Mouse (Mus musculus): Measurements from ENCODE around the gene Zbtb16. TPM values are rescaled to one million over a fixed set of nuclear protein-coding genes. Genes with fewer than 3 reads are reported as not detected.
A peak's percentile ranks its signal among the peaks of the same experiment; 100 is the strongest.

Gene Zbtb16
- polyA plus RNA-seq, 1 experiment: 1.8 TPM

GRCm38 (mm10) chr9:48740732-48741255, 95.2 kb downstream of the Zbtb16 start:
- no peak for TF ChIP-seq CTCF (IDR thresholded peaks at IDR 0.05; ENCODE audit: extremely low read depth, insufficient read length, insufficient replicate concordance, low read depth, low read length)
- no peak for TF ChIP-seq POLR2A (IDR thresholded peaks at IDR 0.05; ENCODE audit: low read depth, low read length)
- WGBS: 40% methylated on average over 4 of the region's 4 CpGs
- Histone ChIP-seq H3K36me3 (ENCODE audit: control insufficient read depth, insufficient read depth, low read length) (no peaks in the 10 kb centered on the region), H3K27me3 (ENCODE audit: control insufficient read depth, insufficient read depth, low read length) (no peaks in the 10 kb centered on the region), H3K4me3 (ENCODE audit: low read depth, low read length) (no peak overlapping the region), H3K27ac (ENCODE audit: insufficient read depth, low read depth, low read length) (peak overlapping the region; percentile 55; the same call in 1 of the 2 replicates), H3K4me1 (ENCODE audit: control insufficient read depth, insufficient read depth, insufficient read length, low read length) (peaks cover 25% of the 10 kb centered on the region)

GRCm38 (mm10) chr9:48740098-48740505, 95.9 kb downstream of the Zbtb16 start:
- TF ChIP-seq POLR2A (IDR thresholded peaks at IDR 0.05; ENCODE audit: low read depth, low read length) (no peak), CTCF (IDR thresholded peaks at IDR 0.05; ENCODE audit: extremely low read depth, insufficient read length, insufficient replicate concordance, low read depth, low read length) (no peak)
- no peak overlapping the region for H3K4me3 ChIP-seq (ENCODE audit: low read depth, low read length)
- no peaks in the 10 kb centered on the region for H3K36me3 ChIP-seq (ENCODE audit: control insufficient read depth, insufficient read depth, low read length)
- H3K4me1 ChIP-seq (ENCODE audit: control insufficient read depth, insufficient read depth, insufficient read length, low read length): peaks cover 27% of the 10 kb centered on the region
- no peaks in the 10 kb centered on the region for H3K27me3 ChIP-seq (ENCODE audit: control insufficient read depth, insufficient read depth, low read length)
- peak overlapping the region; percentile 78 for H3K27ac ChIP-seq (ENCODE audit: insufficient read depth, low read depth, low read length)
- WGBS: 2% methylated on average over 11 of the region's 11 CpGs

DNA sequence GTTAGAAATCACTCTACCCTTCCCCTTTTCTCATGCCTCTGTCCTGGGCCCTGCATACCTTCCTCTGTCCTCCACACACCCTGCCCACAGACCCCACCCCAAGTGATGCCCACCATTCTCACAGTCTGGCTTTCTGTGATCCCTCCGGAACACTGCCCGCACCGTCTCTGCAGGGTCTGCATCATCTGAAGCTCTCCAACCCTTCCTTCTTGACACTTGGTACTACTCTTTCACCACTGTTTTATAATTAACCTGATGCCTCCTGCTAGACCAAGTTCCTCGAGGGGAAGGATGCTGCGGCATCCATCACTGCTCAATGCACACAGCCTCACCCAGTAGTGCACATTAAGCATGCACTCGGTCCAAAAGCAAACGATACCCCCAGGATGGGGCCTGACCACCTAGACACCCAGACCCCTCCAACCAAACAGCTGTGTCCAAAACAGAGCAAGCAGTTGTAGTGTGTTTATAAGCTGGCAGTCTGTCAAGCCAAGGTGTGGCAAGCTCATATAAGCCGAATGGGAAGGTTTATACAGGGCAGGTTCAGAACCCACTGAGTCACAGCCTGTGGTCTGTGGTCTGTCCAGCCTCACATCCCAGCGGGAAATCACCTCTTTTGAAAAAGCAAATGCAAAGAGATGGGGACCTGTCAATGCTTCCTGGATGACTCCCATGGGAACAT, 97.1 kb downstream of the Zbtb16 start:
- Histone ChIP-seq H3K4me1 (ENCODE audit: control insufficient read depth, insufficient read depth, insufficient read length, low read length) (peaks cover 20% of the 10 kb centered on the region), H3K36me3 (ENCODE audit: control insufficient read depth, insufficient read depth, low read length) (no peaks in the 10 kb centered on the region), H3K27me3 (ENCODE audit: control insufficient read depth, insufficient read depth, low read length) (no peaks in the 10 kb centered on the region), H3K27ac (ENCODE audit: insufficient read depth, low read depth, low read length) (peak overlapping the region; percentile 78), H3K4me3 (ENCODE audit: low read depth, low read length) (no peak overlapping the region)
- 60% methylated on average over 9 of the region's 9 CpGs for WGBS
- no peak for TF ChIP-seq CTCF (IDR thresholded peaks at IDR 0.05; ENCODE audit: extremely low read depth, insufficient read length, insufficient replicate concordance, low read depth, low read length)
- TF ChIP-seq POLR2A (IDR thresholded peaks at IDR 0.05; ENCODE audit: low read depth, low read length): no peak

DNA sequence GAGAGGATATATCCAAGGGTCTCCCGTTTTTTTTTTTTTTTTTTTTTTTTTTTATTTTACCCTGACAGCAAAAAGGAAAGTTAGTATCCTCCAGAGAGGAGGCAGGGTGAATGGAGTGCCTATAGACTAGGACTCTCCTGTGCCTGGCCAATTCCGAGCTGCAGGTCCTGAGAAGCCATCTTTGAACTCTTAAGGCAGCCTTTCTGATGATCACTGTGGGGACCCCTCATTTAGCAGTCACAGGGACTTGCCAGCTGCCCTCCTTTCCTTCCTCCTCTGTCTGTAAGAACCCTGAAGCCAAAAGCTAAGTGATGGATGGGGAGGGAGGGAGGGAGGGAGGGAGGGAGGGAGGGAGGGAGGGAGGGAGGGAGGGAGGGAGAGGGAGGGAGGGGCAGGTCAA, 98.1 kb downstream of the Zbtb16 start:
- WGBS: 38% methylated on average over 2 of the region's 2 CpGs
- Histone ChIP-seq H3K4me3 (ENCODE audit: low read depth, low read length) (no peak overlapping the region), H3K27ac (ENCODE audit: insufficient read depth, low read depth, low read length) (peak overlapping the region; percentile 80), H3K4me1 (ENCODE audit: control insufficient read depth, insufficient read depth, insufficient read length, low read length) (peaks cover 20% of the 10 kb centered on the region), H3K36me3 (ENCODE audit: control insufficient read depth, insufficient read depth, low read length) (no peaks in the 10 kb centered on the region), H3K27me3 (ENCODE audit: control insufficient read depth, insufficient read depth, low read length) (no peaks in the 10 kb centered on the region)
- TF ChIP-seq CTCF (IDR thresholded peaks at IDR 0.05; ENCODE audit: extremely low read depth, insufficient read length, insufficient replicate concordance, low read depth, low read length) (no peak), POLR2A (IDR thresholded peaks at IDR 0.05; ENCODE audit: low read depth, low read length) (no peak)

DNA sequence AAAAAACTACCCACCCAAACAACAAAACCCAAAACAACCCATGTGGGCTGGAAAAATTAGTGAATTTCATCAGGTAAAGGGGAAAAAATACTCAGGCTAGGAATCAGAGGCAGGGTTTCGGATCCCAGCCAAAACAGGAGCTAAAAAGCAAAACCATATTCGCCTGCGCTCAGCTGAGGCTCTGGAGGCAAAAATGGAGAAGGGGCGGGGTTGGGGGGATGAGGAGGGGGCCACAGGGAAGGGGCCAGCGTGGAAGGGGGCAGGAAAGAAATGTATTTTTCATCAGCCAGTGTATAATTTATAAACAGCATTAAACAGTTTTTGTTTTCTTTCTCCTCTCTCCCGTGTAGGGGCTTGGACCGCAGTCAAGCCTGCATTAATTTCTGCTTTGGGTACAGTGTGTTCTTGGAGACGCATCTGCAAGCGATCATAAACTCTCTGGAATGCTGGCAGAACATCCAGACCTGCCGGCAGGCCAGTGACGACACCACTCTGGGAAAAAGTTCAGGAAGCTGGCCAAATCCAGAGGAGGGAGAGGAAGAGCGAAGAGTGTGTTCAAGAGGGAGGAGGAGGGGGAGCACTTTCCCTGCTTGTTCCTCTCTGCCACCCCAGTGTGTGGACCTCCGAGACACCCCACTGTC, 98.7 kb downstream of the Zbtb16 start:
- H3K36me3 ChIP-seq (ENCODE audit: control insufficient read depth, insufficient read depth, low read length): no peaks in the 10 kb centered on the region
- H3K27me3 ChIP-seq (ENCODE audit: control insufficient read depth, insufficient read depth, low read length): no peaks in the 10 kb centered on the region
- H3K4me1 ChIP-seq (ENCODE audit: control insufficient read depth, insufficient read depth, insufficient read length, low read length): peaks cover 20% of the 10 kb centered on the region
- peak overlapping the region; percentile 88 for H3K27ac ChIP-seq (ENCODE audit: insufficient read depth, low read depth, low read length)
- WGBS: 14% methylated on average over 13 of the region's 13 CpGs
- TF ChIP-seq CTCF (IDR thresholded peaks at IDR 0.05; ENCODE audit: extremely low read depth, insufficient read length, insufficient replicate concordance, low read depth, low read length): no peak
- TF ChIP-seq POLR2A (IDR thresholded peaks at IDR 0.05; ENCODE audit: low read depth, low read length): no peak
- no peak overlapping the region for H3K4me3 ChIP-seq (ENCODE audit: low read depth, low read length)

GRCm38 (mm10) chr9:48736361-48737209, 99.4 kb downstream of the Zbtb16 start:
- H3K27ac ChIP-seq (ENCODE audit: insufficient read depth, low read depth, low read length): peak overlapping the region; percentile 88
- H3K4me1 ChIP-seq (ENCODE audit: control insufficient read depth, insufficient read depth, insufficient read length, low read length): peaks cover 20% of the 10 kb centered on the region
- H3K27me3 ChIP-seq (ENCODE audit: control insufficient read depth, insufficient read depth, low read length): no peaks in the 10 kb centered on the region
- 47% methylated on average over 10 of the region's 10 CpGs for WGBS
- H3K36me3 ChIP-seq (ENCODE audit: control insufficient read depth, insufficient read depth, low read length): no peaks in the 10 kb centered on the region
- TF ChIP-seq CTCF (IDR thresholded peaks at IDR 0.05; ENCODE audit: extremely low read depth, insufficient read length, insufficient replicate concordance, low read depth, low read length): no peak
- no peak for TF ChIP-seq POLR2A (IDR thresholded peaks at IDR 0.05; ENCODE audit: low read depth, low read length)
- no peak overlapping the region for H3K4me3 ChIP-seq (ENCODE audit: low read depth, low read length)
